Mouse (Mus musculus): ENCODE data around the gene Dcdc2b. TPM values are rescaled to one million over a fixed set of nuclear protein-coding genes. Genes with fewer than 3 reads are reported as not detected.
A peak's percentile ranks its signal among the peaks of the same experiment; 100 is the strongest.

Dcdc2b gene
- total and polyA plus RNA-seq, 2 experiments from 2014 or later, result 0.82 to 2.7 TPM

DNA sequence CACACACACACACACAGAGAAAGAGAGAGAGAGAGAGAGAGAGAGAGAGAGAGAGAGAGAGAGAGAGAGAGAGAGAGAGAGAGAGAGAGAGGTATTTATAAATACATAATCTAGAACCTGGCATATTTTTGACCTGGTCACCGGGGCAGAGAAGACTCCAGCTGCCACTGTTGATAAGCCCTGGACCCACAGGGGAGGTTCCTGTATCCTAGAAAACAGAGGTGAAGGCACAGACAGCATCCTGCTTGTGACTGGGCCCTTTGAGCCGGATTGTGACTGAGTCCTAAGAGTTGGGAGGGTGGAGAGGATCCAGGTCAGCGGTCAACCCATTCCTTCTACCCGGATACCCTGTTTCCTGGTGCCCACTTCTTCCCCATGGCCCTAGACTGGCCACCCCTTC lies 25.2 kb downstream of the Dcdc2b start:
- no peak for TF ChIP-seq CTCF (IDR thresholded peaks at IDR 0.05)
- H3K4me1 ChIP-seq (ENCODE audit: insufficient read depth, low read length), result peaks cover 4% of the 10 kb centered on the region; the same call in 1 of the 2 replicates
- H3K4me3 ChIP-seq (ENCODE audit: low read depth, low read length), result no peak overlapping the region
- no peak overlapping the region for H3K4me2 ChIP-seq (ENCODE audit: low read depth, low read length, poor library complexity, severe bottlenecking)
- no peak overlapping the region for H3K9ac ChIP-seq (replicated peaks; ENCODE audit: low read length, poor library complexity, severe bottlenecking)
- no peak overlapping the region for H3K27ac ChIP-seq (ENCODE audit: low read depth, low read length)
- no peaks in the 10 kb centered on the region for H3K27me3 ChIP-seq (ENCODE audit: insufficient read depth, low read length)
- WGBS, result 70% methylated on average over 4 of the region's 4 CpGs
- no peaks in the 10 kb centered on the region for H3K9me3 ChIP-seq (ENCODE audit: low read length)
- no peak for DNase-seq (ENCODE audit: low spot score)
- ATAC-seq (ENCODE audit: low FRiP score), result no peak
- peaks cover 31% of the 10 kb centered on the region for H3K36me3 ChIP-seq (ENCODE audit: insufficient read depth, low read length)

DNA sequence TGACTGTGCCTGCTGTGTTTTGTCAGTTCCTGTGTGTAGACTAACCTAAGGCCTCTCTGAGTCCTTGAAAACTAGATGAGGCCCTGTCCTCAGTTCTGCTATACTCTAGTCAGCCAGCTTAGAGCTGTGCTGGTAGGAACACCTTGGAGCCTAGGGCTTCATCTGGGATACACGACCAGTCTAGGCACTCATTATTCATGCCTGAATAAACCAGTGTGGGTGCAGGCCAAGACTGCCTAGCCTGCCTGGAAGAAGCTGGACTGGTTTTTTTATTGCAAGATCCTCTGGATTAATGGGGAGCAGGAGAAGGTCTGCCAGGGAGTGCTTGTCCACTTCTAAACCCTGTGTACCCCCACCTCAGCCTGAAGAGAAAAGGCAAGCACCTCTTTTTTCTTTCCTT lies 27.1 kb downstream of the Dcdc2b start:
- H3K9ac ChIP-seq (replicated peaks; ENCODE audit: low read length, poor library complexity, severe bottlenecking), result no peak overlapping the region
- ATAC-seq (ENCODE audit: low FRiP score), result no peak

DNA sequence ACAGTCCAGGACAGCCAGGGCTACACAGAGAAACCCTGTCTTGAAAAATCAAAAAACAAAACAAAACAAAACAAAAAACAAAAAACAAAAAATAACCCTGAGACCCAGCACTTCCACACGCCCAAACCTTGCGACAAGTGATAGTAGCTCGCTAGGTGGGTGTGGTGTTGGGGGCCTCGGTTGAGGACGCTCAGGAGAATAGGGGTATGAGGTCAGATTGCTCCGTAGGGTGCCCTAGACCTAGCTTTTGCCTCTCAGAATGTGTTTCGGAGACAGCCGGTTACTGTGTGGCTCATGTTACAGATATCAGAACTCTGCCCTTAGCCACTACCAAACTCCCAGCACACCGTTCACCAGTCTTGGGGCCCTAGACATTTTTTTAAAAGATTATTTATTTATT lies 28.3 kb downstream of the Dcdc2b start:
- TF ChIP-seq CTCF (IDR thresholded peaks at IDR 0.05), result no peak
- no peak overlapping the region for H3K9ac ChIP-seq (replicated peaks; ENCODE audit: low read length, poor library complexity, severe bottlenecking)
- no peak overlapping the region for H3K27ac ChIP-seq (ENCODE audit: low read depth, low read length)
- no peak overlapping the region for H3K4me2 ChIP-seq (ENCODE audit: low read depth, low read length, poor library complexity, severe bottlenecking)
- H3K9me3 ChIP-seq (ENCODE audit: low read length), result no peaks in the 10 kb centered on the region
- H3K4me1 ChIP-seq (ENCODE audit: insufficient read depth, low read length), result peaks cover 4% of the 10 kb centered on the region; the same call in 1 of the 2 replicates
- WGBS, result 82% methylated on average over 9 of the region's 9 CpGs
- H3K36me3 ChIP-seq (ENCODE audit: insufficient read depth, low read length), result peaks cover 2% of the 10 kb centered on the region
- ATAC-seq (ENCODE audit: low FRiP score) (no peak), DNase-seq (ENCODE audit: low spot score) (no peak)
- no peak overlapping the region for H3K4me3 ChIP-seq (ENCODE audit: low read depth, low read length)
- H3K27me3 ChIP-seq (ENCODE audit: insufficient read depth, low read length), result no peaks in the 10 kb centered on the region

More for the DNA sequence above, 27.1 kb downstream of the Dcdc2b start:
- no peak overlapping the region for H3K4me2 ChIP-seq (ENCODE audit: low read depth, low read length, poor library complexity, severe bottlenecking)
- no peak overlapping the region for H3K27ac ChIP-seq (ENCODE audit: low read depth, low read length)
- no peaks in the 10 kb centered on the region for H3K9me3 ChIP-seq (ENCODE audit: low read length)
- H3K27me3 ChIP-seq (ENCODE audit: insufficient read depth, low read length), result no peaks in the 10 kb centered on the region
- DNase-seq (ENCODE audit: low spot score), result no peak
- H3K4me1 ChIP-seq (ENCODE audit: insufficient read depth, low read length), result peaks cover 4% of the 10 kb centered on the region; the same call in 1 of the 2 replicates
- H3K4me3 ChIP-seq (ENCODE audit: low read depth, low read length), result no peak overlapping the region
- WGBS, result 29% methylated on average over 1 of the region's 1 CpGs
- TF ChIP-seq CTCF (IDR thresholded peaks at IDR 0.05), result no peak
- H3K36me3 ChIP-seq (ENCODE audit: insufficient read depth, low read length), result peaks cover 14% of the 10 kb centered on the region

DNA sequence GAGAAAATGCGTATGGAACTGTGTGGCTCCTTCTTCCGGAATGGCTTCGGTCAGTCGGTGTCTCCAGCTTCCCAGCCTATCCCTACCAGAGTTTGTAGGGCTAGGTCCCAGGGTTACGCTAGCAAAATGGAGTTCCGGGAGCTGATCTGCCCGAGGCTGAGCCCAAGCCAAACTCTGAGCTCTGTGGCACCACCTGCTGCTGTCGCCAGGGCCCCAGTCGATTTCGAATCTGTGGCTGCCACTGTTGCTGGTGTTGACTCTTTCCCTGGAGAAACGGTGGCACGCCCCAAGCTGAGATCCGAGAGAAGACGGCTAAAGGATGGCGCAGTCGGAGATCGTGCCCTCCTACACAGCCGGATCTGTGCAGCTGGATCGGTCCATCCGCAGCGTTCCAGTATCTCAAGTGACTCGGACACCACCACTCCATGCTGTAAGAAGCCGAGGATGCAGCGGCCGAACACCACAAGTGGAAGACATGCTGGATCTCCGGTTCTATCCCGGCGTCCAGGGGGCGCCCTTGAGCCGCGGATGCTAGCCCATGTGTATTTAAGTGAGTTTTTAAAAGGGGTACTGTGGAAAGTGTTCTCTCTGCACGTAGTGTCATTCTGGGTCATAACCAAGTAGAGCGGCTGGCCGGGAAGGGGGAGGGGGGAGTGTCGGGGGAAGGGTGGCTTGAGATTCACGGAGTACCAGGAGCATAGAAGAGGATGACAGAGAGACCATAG lies 29.0 kb downstream of the Dcdc2b start:
- TF ChIP-seq CTCF (IDR thresholded peaks at IDR 0.05), result peak; percentile 67
- Histone ChIP-seq H3K4me2 (ENCODE audit: low read depth, low read length, poor library complexity, severe bottlenecking) (peak overlapping the region; percentile 54), H3K9me3 (ENCODE audit: low read length) (no peaks in the 10 kb centered on the region), H3K36me3 (ENCODE audit: insufficient read depth, low read length) (no peaks in the 10 kb centered on the region), H3K27me3 (ENCODE audit: insufficient read depth, low read length) (no peaks in the 10 kb centered on the region), H3K9ac (replicated peaks; ENCODE audit: low read length, poor library complexity, severe bottlenecking) (peak overlapping the region; percentile 42; the same call in 1 of the 2 replicates), H3K4me3 (ENCODE audit: low read depth, low read length) (peak overlapping the region; percentile 30), H3K27ac (ENCODE audit: low read depth, low read length) (no peak overlapping the region; the same call in 1 of the 2 replicates), H3K4me1 (ENCODE audit: insufficient read depth, low read length) (peaks cover 4% of the 10 kb centered on the region; the same call in 1 of the 2 replicates)
- DNase-seq (ENCODE audit: low spot score), result peak; percentile 75
- WGBS, result 1% methylated on average over 36 of the region's 36 CpGs
- ATAC-seq (ENCODE audit: low FRiP score), result peak; percentile 52; the same call in 1 of the 2 replicates

DNA sequence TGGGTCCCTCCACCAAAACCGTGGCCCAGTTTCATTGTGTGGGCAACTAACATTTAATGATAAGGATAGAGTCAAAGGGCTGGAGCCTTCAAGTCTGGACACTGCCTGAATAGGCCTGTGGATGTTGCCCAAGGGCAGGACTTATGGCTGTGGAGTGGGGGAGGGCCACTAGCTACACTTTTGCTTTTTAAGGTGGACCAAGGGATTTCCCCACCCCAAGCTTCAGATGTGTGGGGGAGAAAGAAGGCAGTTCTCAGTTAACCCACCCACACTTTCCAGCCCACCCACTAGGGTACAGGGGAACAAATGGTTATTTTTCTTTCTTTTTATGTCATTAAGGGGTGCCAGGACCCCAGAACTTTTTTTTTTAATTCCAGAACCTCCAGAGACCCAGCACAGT lies 29.7 kb downstream of the Dcdc2b start:
- 90% methylated on average over 1 of the region's 1 CpGs for WGBS
- DNase-seq (ENCODE audit: low spot score), result no peak
- no peak overlapping the region for H3K27ac ChIP-seq (ENCODE audit: low read depth, low read length)

DNA sequence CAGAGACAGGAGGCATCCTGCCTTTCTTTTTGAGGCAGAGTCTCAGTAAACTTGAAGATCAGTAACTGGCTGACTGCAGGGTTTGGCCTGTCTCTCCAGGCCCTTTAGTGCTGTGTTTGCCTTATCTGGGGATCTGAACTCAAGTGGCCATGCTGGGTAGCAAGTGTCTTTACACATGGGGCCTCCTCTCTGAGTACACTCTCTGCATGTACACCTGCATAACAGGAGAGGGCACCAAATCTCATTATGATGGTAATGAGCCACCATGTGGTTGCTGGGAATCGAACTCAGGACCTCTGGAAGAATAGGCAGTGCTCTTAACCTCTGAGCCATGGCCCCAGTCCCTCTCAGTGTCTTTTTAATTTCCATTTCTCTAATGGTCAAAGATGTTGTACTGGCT lies 31.8 kb downstream of the Dcdc2b start:
- Histone ChIP-seq H3K27ac (ENCODE audit: low read depth, low read length) (no peak overlapping the region), H3K4me1 (ENCODE audit: insufficient read depth, low read length) (peaks cover 4% of the 10 kb centered on the region; the same call in 1 of the 2 replicates), H3K9me3 (ENCODE audit: low read length) (no peaks in the 10 kb centered on the region), H3K27me3 (ENCODE audit: insufficient read depth, low read length) (no peaks in the 10 kb centered on the region; the same call in 1 of the 2 replicates), H3K4me2 (ENCODE audit: low read depth, low read length, poor library complexity, severe bottlenecking) (no peak overlapping the region), H3K36me3 (ENCODE audit: insufficient read depth, low read length) (no peaks in the 10 kb centered on the region), H3K9ac (replicated peaks; ENCODE audit: low read length, poor library complexity, severe bottlenecking) (no peak overlapping the region), H3K4me3 (ENCODE audit: low read depth, low read length) (no peak overlapping the region)
- no peak for TF ChIP-seq CTCF (IDR thresholded peaks at IDR 0.05)
- DNase-seq (ENCODE audit: low spot score) (no peak), ATAC-seq (ENCODE audit: low FRiP score) (no peak)
- WGBS, result 76% methylated on average over 1 of the region's 1 CpGs

More for the DNA sequence above, 29.7 kb downstream of the Dcdc2b start:
- Histone ChIP-seq H3K4me1 (ENCODE audit: insufficient read depth, low read length) (peaks cover 4% of the 10 kb centered on the region; the same call in 1 of the 2 replicates), H3K27me3 (ENCODE audit: insufficient read depth, low read length) (no peaks in the 10 kb centered on the region), H3K4me3 (ENCODE audit: low read depth, low read length) (no peak overlapping the region), H3K36me3 (ENCODE audit: insufficient read depth, low read length) (no peaks in the 10 kb centered on the region), H3K4me2 (ENCODE audit: low read depth, low read length, poor library complexity, severe bottlenecking) (peak overlapping the region; percentile 54; the same call in 1 of the 2 replicates), H3K9ac (replicated peaks; ENCODE audit: low read length, poor library complexity, severe bottlenecking) (no peak overlapping the region), H3K9me3 (ENCODE audit: low read length) (no peaks in the 10 kb centered on the region)
- TF ChIP-seq CTCF (IDR thresholded peaks at IDR 0.05), result no peak
- no peak for ATAC-seq (ENCODE audit: low FRiP score)

Data from midbrain, postnatal 0 days (tissue).